Mouse (Mus musculus) retina, embryonic 14.5 days (tissue): Measurements from ENCODE around the gene Cpped1.

ENCODE experiments used
- DNase-seq: peaks from one replicate; pipeline ENCODE4 v3.0.0-alpha.2; 2015; ENCODE audit warnings: low spot score

Gene Cpped1

GRCm38 (mm10) chr16:11843441-11843840, 65.8 kb downstream of the Cpped1 start:
- DNase-seq, result no peak

GRCm38 (mm10) chr16:11833474-11833873, 75.8 kb downstream of the Cpped1 start:
- no peak for DNase-seq

- no peak for DNase-seq
Observed at GRCm38 (mm10) chr16:11828816-11829215, 80.4 kb downstream of the Cpped1 start.

GRCm38 (mm10) chr16:11824833-11825232, 84.4 kb downstream of the Cpped1 start:
- DNase-seq, result peak; percentile 17

DNA sequence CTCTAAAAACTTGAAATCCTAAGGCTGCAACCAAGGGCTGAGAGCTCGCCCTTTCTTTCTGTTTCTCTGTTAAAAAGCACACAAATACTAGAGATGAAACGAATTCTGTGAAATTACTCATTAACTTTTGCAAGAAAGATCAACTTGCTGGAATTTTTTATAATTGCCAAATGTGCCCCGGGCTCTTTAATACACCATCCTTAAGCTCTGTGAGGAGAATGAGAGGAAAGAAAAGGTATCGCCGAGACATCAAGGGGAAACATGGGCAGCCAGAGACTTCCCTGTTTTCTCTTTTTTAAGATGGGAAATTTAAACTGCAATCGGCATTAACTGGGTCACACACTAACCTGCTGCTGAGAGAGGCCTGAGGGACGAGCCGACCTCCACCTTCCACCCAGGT, 84.9 kb downstream of the Cpped1 start:
- no peak for DNase-seq

DNA sequence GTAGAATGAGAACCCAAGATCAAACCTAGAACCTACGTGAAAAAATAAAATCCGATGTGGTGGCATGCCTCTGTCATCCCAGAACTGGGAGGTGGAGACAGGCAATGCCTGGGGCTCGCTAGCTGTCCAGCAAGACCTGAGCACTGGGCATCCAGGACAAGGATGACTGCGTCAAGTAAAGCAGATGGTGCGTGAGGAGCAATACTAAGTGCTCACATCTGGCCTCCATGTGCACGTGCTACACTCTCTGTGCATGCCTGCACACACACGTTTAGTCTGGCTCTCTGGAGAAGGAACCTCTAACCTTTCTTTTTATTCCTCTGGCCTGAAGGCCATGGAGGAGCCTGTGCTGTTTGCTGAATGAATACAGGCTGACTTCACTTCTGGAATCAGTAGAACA, 88.5 kb downstream of the Cpped1 start:
- DNase-seq, result no peak

DNA sequence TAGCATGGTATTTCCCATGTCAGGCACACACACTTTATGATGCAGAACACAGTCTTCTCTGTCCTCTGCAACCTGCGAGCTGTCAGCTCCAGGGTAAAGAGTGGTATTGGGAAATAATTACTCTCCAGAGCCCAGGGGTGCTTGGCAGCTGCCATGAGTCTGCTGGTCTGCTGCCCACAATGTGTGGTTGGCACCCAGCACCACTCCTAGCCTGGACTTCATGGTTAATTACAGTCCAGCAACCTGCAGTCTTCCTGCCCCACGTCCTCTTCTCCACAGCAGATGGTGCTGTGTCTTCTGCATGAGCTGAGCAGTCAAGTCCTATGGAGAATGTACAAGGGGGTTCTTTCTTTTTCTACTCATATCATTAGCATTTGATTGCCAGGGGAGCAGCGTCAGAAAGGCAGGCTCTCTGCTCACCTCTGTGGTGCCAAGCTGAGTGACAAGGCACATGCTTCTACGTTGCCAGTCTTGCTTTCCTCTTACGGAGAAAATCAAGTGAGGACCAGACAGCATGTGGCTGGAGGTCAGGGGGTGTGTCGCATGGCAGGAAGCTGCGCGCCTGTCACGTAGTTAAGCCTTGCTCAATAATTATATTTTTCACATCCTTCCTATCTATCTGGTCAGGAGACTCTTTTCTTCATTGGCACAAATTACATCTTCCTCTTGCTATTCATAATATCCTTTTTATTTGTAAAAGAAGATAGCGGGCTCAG, 94.2 kb downstream of the Cpped1 start:
- no peak for DNase-seq

GRCm38 (mm10) chr16:11812119-11812518, 97.1 kb downstream of the Cpped1 start:
- no peak for DNase-seq

DNA sequence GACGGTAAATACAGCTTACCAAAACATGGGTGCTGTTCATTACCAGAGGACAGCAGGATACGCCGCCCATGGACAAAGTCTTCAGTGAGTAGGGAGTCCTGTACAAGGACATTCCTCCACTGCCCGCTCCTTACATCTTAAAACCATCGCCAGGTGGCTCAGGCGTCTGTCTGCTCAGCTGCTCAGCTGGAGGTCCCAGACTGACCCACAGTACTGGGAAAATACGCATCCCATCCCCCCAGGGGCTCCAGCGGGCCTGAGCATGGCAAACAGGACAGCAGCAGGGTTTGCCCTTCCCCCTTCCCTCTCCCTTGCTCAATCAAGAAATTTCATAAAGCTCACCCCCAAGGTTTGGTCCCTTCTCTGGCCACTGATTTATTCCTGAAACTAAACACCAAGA, 99.6 kb downstream of the Cpped1 start:
- no peak for DNase-seq

DNA sequence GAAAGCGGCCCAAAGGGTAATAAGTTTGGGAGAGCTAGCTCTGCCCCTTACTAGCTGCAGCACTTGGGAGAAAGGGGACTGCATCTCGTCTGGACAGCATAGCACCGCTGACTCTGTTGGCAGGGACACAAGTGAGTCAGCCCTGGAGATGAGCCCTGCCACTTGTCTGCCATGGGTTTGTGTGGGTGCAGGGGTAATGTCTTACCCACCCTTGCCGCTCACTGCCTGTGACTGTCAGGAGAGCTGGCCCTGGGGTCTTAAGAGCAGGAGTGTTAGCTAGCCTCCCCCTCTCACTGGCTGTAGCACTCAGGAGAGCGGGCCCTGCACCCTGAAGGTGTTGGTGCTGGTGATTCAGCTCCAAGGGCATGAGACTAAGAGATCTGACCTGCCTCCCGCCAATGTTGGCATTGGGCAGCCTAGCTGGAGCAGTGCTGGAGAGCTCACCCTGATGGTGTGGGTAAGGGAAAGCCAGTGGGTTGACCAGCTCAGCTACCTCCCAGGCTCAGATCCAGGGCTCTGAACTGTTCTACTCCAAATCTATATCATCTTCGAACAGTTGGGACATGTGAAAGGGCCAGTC, 107.2 kb downstream of the Cpped1 start:
- DNase-seq, result no peak

DNA sequence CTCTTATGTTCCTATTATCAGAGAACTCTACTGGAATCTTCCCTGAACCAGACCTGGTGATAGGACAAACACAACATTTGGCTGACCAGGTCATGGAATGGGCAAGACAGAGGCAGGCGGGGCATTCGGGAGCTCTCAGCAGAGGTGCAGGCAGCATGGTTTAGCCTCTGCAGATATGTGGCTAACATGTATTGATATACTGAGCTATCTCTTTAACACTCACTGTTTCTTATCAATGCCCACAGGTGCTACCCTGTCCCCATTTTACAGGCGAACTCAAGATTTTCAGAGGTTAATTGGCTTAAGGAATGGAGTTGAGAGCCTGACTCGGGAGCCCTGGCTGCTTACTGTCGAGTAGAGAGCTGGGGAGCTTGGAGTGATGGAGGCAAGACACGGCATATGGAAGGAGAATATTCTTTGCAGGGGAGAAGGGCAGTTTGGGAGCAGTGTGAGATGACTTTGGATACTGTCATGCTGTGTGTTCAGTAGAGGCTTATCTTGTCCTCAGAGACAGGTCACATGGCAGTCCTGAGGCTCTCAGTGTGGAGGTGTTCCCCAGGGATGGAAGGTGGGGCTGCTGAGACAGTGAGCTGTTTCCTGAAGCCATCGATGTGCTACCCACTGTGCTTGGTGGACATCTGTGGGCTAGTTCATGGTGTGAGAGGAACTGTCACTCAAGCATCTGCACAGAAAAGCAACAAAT, 113.3 kb downstream of the Cpped1 start:
- DNase-seq, result no peak

- no peak for DNase-seq
Observed at GRCm38 (mm10) chr16:11794628-11795027, 114.6 kb downstream of the Cpped1 start.

DNA sequence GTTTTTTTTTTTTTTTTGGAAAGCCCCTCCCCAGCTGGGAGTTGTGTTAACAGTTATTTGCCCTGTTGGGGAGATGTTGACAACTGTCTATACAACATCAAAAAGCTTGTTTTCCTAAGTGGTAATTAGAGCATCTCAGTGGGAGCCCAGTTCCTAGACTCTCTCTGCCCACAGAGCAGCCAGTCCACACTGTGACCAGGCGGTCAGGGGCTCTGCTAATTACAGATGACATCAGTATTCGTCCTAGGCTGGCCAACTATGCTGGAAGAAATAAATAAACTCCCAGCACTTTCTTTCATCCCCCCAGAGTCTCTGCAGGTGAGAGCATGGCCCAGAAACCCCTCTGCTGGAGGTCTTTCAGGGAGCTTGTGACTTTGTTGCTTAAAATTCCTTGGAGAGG, 115.9 kb downstream of the Cpped1 start:
- peak; percentile 51 for DNase-seq

- DNase-seq, result no peak
Observed at GRCm38 (mm10) chr16:11790476-11790875, 118.8 kb downstream of the Cpped1 start.

DNA sequence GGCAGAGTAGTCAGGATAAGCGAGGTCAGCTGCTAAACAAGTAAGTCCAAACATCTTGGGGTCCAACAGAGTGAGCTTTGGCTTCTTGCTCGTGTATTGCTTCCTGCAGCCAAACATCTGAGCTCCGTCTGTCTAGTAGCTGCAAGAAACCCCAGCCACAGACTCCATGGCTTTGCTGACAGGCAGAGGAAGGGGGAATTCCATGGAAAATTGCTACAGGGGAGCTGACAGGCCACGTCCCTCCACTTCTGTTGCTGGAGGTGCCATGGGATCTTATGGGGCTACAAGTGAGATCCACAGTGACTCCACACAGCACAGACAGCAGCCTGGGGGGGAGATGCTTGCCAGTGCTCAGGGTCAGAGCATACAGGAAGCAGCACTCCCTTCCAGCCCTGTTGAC, 123.4 kb downstream of the Cpped1 start:
- DNase-seq, result no peak

GRCm38 (mm10) chr16:11784354-11784753, 124.9 kb downstream of the Cpped1 start:
- no peak for DNase-seq

GRCm38 (mm10) chr16:11783337-11783736, 125.9 kb downstream of the Cpped1 start:
- no peak for DNase-seq

DNA sequence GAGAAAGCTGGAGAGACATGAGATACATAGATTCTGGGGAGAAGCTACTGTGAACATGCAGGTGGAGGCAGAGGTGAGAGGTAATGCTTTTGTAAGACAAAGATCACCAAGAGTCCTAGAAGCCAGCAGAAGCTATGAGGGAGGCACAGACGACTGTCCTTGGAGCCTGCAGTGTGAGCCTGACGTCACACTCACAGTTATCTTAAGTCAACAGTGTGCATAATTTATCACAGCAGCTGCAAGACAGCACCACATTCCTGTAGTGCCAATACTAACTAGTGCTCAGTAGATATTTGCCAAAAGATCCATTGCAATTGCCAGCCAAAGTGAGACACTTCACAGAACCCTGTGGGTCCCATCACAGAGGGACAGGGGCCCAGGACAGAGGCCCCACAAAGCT, 127.2 kb downstream of the Cpped1 start:
- DNase-seq, result no peak

- no peak for DNase-seq
Observed at GRCm38 (mm10) chr16:11778715-11779460, 130.4 kb downstream of the Cpped1 start.

DNA sequence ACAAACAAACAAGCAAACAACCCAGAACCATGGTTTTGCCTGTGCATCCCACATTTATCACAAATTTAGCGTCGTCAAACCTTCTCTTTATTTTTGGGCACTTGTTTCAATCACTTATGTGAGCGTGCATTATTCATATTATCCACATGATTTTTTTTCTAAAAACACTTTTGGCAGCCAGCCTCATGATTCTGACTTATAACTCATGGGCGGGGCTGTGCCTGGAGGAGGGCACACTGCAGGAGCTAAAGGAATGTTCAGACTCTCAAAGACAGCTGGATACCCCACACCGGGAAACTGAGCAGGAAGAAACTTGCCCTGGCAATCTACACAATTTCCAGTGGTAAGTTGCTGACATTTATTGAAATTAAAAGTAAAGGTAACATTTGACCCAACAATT, 131.1 kb downstream of the Cpped1 start:
- no peak for DNase-seq

DNA sequence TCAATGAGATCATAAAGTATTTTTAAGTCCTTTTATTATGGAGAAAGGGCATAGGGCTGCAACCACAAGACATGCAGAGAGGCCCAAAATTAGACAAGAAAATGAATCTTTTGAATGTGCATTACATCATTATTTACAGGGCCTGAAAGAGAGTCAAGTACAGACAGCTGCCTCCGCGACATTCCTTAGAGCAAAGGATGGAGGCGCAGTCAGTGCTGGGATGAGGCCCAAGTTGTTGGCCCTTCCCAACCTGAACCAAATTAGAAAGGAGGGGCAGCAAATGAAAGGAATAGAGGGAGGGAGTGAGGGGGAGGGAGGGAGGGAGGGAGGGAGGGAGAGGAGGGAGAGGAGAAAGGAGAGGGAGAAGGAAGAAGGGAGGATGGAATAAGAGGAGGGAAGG, 132.7 kb downstream of the Cpped1 start:
- DNase-seq, result no peak

DNA sequence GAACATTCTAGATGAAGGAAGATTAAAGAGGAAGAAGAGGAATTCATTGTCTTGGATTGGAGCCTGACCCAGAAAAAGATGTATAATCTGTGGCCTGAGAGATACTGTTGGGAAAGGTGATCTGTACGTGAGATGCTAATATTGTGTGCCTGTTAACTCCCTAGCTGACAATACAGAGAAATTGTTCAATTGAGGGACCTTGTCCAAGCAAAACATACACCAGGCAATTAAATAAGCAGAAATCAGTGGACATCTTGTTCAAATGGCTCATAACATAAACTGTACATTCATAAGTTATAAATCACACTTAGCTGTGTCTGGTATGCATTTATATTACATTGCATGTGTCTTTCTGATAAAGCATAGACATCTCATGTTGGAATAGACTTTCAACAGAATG, 134.9 kb downstream of the Cpped1 start:
- no peak for DNase-seq

GRCm38 (mm10) chr16:11772318-11772717, 136.9 kb downstream of the Cpped1 start:
- no peak for DNase-seq
